Mouse (Mus musculus): Measurements from ENCODE around the gene Map3k1.

- no peak for TF ChIP-seq JUN (IDR thresholded peaks at IDR 0.05; ENCODE audit: insufficient read depth, low read depth, low read length)
- TF ChIP-seq MEF2A (IDR thresholded peaks at IDR 0.05; ENCODE audit: borderline replicate concordance, low read depth, low read length) = no peak
- TF ChIP-seq MAX (IDR thresholded peaks at IDR 0.05; ENCODE audit: low read length) = no peak
- TF ChIP-seq CTCF (conservative IDR thresholded peaks at IDR 0.05 in 1 of 2, IDR thresholded peaks at IDR 0.05 in 1 of 2; ENCODE audit: low read depth in 2 of 2, low read length in 2 of 2) = no peak
- no peak for TF ChIP-seq POLR2A (IDR thresholded peaks at IDR 0.05; ENCODE audit: low read depth, low read length)
- no peak for TF ChIP-seq E2F4 (IDR thresholded peaks at IDR 0.05; ENCODE audit: insufficient replicate concordance, low read depth, low read length)
- no peak for TF ChIP-seq UBTF (IDR thresholded peaks at IDR 0.05; ENCODE audit: low read depth, low read length)
- TF ChIP-seq IRF4 (IDR thresholded peaks at IDR 0.05; ENCODE audit: low read depth, low read length) = no peak
- TF ChIP-seq HCFC1 (IDR thresholded peaks at IDR 0.05; ENCODE audit: low read depth, low read length) = no peak
- no peak for TF ChIP-seq KAT2A (IDR thresholded peaks at IDR 0.05; ENCODE audit: insufficient replicate concordance, low read length)
- no peak for TF ChIP-seq ELF1 (IDR thresholded peaks at IDR 0.05; ENCODE audit: low read depth, low read length)
- no peak for TF ChIP-seq ZKSCAN1 (IDR thresholded peaks at IDR 0.05; ENCODE audit: borderline replicate concordance, low read depth, low read length)
These were observed 15.9 kb downstream of the Map3k1 start for GRCm38 (mm10) chr13:111792975-111793287.
